Mouse (Mus musculus) lung, adult 18-20 months (tissue): ENCODE measurements around the gene Irf2.

ENCODE experiments used
- DNase-seq, 2 experiments: peaks; one replicate each; pipeline ENCODE4 v3.0.0; 2022; ENCODE audit warnings: mixed read lengths in 2 of 2

The Irf2 gene

DNA sequence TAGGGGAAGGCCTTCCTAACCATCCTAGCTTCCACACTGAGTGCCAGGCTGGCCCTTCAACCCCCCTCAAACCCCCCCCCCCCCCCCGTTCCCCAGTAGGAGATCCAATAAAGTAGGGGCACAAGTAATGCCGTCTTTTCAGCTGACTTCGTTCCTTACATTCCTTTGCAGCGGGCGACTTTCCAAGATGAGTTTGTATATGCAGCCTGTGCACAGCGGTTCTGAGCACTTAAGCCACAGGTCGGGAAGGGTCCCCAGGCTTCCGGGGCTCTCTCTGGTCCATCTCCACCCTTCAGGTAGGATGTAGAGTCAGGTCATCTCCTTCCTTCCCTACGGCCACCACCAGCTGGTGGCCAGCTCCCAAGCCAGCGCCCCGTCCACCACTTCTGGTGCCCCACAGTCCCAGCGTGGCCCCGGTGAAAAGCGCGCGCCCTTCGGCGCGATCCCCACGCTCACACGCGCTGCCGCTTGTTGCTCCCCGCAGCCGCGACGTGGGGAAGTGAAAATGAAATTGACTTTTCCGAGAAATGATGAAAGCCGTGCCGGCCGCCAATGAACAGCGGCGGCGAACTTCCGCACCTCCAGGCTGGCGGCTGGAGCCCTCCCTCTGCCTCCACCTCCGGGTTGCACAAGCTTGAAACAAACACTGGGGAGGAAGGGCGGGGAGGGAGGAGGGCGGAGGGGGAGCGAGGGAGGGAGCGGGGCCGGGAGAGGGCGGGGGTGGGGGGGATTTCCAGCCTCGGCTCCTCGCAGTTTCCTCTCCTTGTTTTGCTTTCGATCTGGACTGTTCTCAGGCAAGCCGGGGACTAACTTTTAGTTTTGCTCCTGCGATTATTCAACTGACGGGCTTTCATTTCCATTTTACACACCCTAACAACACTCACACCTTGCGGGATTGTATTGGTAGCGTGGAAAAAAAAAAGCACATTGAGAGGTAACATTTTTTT, at the start of gene Irf2:
Gene Irf2, plus strand, starts transcription at position 730 of the 947 bp plus-strand sequence.
- peak; percentile 94 to 95 for DNase-seq

- no peak for DNase-seq
These were observed 49.4 kb upstream of the Irf2 start for GRCm38 (mm10) chr8:46690111-46690510.

DNA sequence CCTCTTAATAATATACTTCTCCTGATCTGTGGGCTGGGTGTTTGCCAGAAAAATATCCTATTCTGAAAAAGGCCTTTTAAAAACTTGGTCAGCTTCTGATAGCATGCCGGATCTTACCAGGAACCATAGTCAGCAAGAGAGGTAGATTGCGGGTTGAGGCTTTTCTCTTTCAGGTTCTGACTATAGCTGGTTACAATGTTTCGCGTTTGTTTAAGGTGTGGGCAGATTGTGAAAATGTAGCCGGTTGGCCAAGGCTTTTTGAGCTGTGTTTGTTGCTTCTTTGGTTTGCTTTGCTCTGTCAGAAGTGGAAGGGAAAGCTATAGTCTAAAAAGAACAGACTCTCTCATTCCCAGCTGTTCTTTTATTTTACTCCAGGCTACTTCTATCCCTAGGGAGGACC, 49.0 kb upstream of the Irf2 start:
- DNase-seq, result no peak

DNA sequence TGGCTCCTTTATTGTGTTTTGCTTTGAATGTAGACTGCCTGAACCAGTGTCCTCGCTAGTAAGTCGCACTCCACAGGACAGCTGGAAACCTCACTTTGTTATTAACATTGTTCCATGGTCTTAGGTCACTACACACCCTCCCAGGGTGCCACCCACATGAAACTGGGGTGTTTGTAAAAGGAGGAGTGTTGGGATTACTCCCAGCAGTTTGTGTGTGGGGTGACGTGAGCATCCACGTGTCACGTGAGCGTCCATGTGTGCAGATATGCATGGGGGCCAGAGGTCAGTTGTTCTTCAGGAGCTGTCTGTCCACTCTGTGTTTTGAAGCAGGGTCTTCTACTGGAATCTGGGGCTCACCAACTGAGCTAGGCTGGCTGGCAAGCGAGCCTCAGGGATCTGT, 48.2 kb upstream of the Irf2 start:
- DNase-seq, result peak; percentile 32 to 62

GRCm38 (mm10) chr8:46696256-46697041, 43.1 kb upstream of the Irf2 start:
- peak; percentile 58 to 73 for DNase-seq

GRCm38 (mm10) chr8:46697566-46697965, 42.0 kb upstream of the Irf2 start:
- no peak for DNase-seq

GRCm38 (mm10) chr8:46698162-46698561, 41.4 kb upstream of the Irf2 start:
- no peak for DNase-seq

GRCm38 (mm10) chr8:46705145-46705544, 34.4 kb upstream of the Irf2 start:
- DNase-seq, result no peak

DNA sequence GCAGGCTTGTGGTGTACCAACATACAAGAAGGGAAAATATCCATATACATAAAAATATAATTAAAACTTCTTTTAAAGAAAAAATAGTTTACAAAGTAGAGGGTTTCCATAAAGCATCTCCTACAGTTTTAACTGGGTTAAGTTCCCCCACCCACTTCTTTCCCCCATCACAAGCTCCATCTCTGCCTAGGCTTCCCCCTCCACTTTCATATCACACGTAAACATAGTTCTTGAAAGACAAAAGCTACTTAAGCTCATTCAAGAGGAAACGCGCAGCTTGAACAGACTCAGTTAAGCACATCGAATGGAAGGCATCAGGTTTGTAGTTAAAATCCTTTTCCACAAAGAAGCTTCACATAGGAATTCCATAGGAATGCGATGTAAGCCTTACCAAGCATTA, 32.8 kb upstream of the Irf2 start:
- DNase-seq, result no peak

GRCm38 (mm10) chr8:46709302-46709701, 30.2 kb upstream of the Irf2 start:
- no peak for DNase-seq

DNA sequence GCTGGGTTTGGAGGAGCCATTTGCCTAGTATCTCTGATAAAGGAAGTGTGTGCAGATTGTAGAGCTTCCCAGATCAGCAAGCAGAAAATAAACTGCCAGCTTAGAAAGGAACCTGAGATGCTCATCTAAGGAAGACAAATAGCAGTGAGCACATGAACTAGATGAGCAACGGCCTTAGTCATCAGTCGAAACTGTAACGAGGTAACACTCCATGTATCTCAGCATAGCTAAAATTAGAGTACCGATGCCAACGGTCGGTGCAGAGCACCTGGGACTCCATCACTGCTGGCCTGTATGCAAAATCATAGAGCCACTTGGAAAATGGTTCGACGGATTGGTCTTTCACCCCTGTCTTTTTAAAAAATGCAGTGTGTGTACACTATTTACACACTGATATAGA, 29.2 kb upstream of the Irf2 start:
- no peak for DNase-seq

DNA sequence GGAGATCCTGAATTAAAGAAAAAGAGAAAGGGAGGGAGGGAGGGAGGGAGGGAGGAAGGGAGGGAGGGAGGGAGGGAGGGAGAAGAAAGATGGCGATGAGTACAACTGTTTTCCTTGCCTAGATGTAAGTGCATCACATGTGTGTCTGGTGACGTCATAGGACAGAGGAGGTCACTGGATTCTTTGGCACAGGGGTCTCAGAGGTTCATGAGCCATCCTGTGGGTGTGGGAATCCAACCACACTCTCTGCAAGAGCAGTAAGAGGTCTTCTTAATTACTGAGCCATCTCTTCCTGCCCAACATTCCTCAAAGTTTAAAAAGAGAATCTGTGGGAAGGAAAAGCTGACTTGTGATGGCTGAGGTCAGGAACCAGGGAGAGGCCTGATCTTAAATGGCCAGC, 28.0 kb upstream of the Irf2 start:
- DNase-seq, result no peak

DNA sequence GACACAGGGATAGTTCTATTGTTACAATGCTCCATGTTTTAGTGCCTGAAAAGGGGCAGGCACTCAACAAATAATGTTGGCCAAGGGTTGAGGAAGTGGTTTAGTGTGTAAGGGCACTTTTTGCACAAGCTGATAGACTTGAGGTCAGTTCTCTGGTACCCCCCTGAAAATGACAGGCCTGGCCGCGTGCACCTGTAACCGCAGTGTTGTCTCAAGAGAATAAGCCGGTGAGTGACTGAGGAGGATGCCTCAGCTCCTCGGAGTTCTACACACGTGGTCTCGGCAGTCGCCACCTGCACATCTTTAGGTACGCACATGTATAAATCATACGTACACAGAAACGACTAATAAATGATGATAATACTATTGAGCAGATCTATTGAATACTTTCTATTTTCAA, 26.4 kb upstream of the Irf2 start:
- peak in 1 of 2 experiments; percentile 19 for DNase-seq

- DNase-seq, result peak; percentile 64 to 76
These were observed 25.7 kb upstream of the Irf2 start for GRCm38 (mm10) chr8:46713844-46714243.

DNA sequence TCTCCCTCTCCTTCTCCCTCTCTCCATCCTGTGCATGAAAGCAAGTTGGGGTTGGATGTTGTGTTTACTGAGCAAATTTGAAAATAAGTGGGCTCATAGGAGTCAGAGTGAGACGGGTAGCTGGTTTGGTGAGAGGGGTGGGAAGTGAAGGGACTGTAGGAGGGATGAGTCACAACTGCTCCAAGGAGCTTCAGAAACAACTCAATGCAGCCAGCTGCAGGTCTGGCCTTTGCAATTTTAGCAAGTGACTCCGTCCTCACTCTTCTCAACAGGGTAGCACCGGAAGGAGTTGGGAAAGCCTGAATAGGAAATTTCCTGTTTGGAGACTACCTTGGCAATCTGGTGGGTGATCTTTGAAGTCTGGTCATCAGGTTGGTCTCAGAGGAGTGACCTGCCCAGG, 25.1 kb upstream of the Irf2 start:
- DNase-seq, result no peak

- DNase-seq, result no peak
These were observed 23.1 kb upstream of the Irf2 start for GRCm38 (mm10) chr8:46716477-46716876.

GRCm38 (mm10) chr8:46717170-46717569, 22.4 kb upstream of the Irf2 start:
- no peak for DNase-seq

- DNase-seq, result no peak
These were observed 21.2 kb upstream of the Irf2 start for GRCm38 (mm10) chr8:46718301-46718700.

DNA sequence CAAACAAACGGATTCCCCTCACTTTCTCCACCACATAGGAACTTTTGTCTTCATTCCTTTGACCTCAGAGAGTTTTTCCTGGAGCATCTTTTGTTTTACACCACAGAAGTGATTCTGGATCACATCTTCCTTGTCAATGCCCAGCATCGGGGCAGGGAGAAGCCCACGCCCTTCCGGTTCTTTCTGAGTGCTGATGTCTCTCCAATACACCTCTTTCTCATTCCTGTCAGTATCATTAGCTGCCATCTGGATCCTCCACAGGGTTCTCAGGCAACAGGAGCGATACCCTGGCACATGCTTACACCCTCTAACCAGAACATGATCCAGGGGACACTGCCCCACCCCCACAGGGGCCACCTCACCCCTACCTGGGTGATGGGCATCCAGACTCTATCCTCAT, 20.8 kb upstream of the Irf2 start:
- no peak for DNase-seq

DNA sequence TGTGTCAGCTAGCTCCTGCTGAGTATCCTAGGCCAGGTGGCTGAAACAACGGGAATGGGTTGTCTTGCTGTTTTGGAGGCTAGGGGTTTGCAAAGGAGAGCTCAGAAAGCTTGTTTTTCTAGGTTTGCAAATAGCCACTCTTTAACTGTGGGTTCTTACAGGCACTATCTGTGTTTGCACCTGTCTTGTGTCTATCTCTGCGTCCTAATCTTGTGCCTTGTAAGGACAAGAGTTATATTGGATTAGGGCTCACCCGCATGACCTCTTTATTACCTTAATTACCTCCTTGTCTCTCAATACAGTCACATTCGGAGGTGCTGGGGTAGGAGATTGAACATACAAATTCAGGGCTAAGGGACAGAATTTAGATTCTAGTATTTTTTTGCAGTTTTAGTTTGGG, 18.9 kb upstream of the Irf2 start:
- DNase-seq, result no peak

DNA sequence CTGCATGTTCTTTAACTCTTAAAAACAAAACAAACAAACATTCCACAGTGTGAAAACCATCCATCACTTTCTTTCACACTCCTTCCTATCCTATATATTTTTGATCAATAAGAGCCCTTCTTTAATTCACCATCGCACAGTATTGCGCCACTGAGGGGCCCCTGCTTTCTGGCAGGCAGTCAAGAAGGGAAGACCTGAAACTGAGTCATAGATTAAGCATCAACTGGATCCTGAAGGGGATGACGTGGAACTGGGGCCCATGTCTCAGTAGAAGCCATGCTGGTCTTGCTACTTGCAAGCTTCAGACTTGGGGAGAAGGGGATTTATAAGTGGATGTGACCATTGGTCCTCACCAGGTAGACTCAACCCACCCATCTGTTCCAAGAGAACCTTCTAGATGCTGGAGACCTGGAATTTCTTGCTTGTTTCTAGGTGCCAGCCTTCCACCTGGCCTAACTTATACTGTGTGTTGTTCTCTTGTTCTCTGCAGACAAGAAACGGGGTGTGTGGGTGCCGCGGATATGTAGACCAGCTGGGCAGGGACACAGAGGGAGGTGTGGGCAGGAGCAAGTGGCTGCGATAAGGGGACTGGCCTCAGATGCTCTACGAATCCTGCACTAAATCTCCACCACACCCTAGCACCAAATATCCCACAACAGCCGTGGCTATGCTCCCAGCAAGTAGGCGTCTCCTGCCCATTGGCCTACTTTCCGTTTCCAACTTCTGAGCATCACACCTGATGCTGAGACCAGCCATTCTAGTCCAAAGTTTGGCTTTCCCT, 18.3 kb upstream of the Irf2 start:
- no peak for DNase-seq

DNA sequence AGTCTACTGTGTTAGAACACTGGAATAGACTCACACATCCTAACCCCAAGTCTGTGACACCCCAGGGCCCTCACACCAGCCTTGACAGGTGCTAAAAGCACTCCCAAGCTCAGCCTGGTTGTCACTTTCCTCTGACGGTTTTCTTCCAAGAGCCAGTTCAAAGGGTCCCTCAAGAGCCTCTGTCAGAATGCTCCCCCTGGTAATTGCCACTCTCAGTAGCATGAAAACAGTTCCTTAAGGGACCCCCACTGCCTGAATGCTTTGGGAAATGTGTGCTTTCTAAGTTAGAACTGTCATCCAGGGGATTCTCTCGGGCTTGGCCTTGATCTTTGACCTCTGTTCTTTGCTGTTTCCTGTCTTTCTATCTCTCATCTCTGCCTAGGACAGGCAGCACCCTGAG, 17.0 kb upstream of the Irf2 start:
- no peak for DNase-seq

GRCm38 (mm10) chr8:46726383-46726782, 13.1 kb upstream of the Irf2 start:
- no peak for DNase-seq
